Mouse (Mus musculus) megakaryocyte, embryonic 14.5 days (primary cell): Measurements from ENCODE around the gene Chfr. TPM values are rescaled to one million over a fixed set of nuclear protein-coding genes. Genes with fewer than 3 reads are reported as not detected.

ENCODE experiments used
- H3K27me3 ChIP-seq: replicated peaks from 2 replicates; pipeline ENCODE3; 2012; ENCODE audit warnings: inconsistent platforms
- H3K36me3 ChIP-seq: replicated peaks from 2 replicates; pipeline ENCODE3; 2012; ENCODE audit warnings: low read length, inconsistent platforms, mixed read lengths
- H3K4me1 ChIP-seq: 2 replicates; pipeline ENCODE4 v1.6.1; 2012; ENCODE audit warnings: inconsistent platforms
- H3K4me3 ChIP-seq: replicated peaks from 2 replicates; pipeline ENCODE3; 2012; ENCODE audit warnings: moderate library complexity, mild to moderate bottlenecking, inconsistent platforms
- H3K9me3 ChIP-seq: 2 replicates; pipeline ENCODE4 v1.6.1; 2012; ENCODE audit warnings: inconsistent platforms
- FLI1 ChIP-seq: IDR thresholded peaks from 2 replicates; pipeline ENCODE4 v1.6.1; 2012; ENCODE audit warnings: low read length, inconsistent platforms, mixed read lengths
- GATA1 ChIP-seq: IDR thresholded peaks from 3 replicates; pipeline ENCODE4 v1.6.1; 2012; ENCODE audit warnings: mixed read lengths, low read length, inconsistent platforms, borderline replicate concordance
- polyA plus RNA-seq: library from polyadenylated mRNA; stranded (reverse); fragments of >175 nt; gene quantifications from 2 replicates; pipeline ENCODE4 v1.2.3, GENCODE M21; 2012; ENCODE audit warnings: low replicate concordance; ENCODE audit not compliant: insufficient read depth

Chfr gene
- polyA plus RNA-seq, 1 experiment = 30.1 TPM

DNA sequence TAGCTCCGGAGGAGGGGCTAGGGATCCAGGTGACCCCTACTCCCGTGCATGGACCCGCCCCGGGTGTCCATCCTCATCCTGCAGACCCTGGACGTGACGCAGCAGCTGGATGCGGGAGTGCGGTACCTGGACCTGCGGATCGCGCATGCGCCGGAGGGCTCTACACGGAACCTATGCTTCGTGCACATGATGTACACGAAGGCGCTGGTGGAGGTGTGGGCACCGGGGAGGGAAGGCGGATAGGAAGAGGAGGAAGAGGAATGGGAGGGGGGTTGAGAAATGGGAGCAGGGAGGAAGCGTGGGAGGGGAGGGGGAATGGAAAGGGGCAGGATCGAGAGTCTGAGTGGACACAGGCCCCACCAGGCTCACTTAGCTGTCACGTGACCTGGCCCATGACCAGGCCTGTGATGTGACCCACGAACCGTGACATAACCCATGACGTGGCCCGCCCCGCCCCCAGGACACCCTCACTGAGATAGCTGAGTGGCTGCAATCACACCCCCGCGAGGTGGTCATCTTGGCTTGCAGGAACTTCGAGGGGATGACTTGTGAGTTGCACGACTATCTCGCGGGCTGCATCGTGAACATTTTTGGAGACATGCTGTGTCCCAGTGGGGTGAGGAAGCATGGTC, 33.8 kb upstream of the Chfr start:
- H3K36me3 ChIP-seq = peaks cover 48% of the 10 kb centered on the region
- no peaks in the 10 kb centered on the region for H3K9me3 ChIP-seq
- H3K27me3 ChIP-seq = peaks cover 4% of the 10 kb centered on the region
- no peak for TF ChIP-seq GATA1
- TF ChIP-seq FLI1 = no peak
- H3K4me1 ChIP-seq = peaks cover 62% of the 10 kb centered on the region
- H3K4me3 ChIP-seq = peak overlapping the region; percentile 88

DNA sequence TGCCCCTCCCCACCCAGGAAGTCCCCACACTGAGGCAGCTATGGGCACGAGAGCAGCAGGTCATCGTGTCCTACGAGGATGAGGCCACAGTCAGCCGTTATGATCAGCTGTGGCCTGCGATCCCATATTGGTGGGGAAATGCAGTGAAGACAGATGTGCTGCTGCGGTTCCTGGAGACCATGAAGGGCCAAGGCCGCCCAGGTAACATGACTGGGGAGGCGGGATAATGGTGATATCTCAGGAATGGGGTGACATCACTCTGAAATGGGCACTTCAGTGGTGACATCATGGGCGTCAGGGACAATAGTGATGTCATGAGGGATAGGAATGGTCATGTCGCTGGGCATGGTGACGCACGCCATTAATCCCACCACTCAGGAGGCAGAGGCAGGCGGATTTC, 33.2 kb upstream of the Chfr start:
- H3K4me1 ChIP-seq = peaks cover 66% of the 10 kb centered on the region
- no peak for TF ChIP-seq GATA1
- no peak for TF ChIP-seq FLI1
- H3K9me3 ChIP-seq = no peaks in the 10 kb centered on the region
- peaks cover 4% of the 10 kb centered on the region for H3K27me3 ChIP-seq
- H3K36me3 ChIP-seq = peaks cover 49% of the 10 kb centered on the region
- peak overlapping the region; percentile 88 for H3K4me3 ChIP-seq

GRCm38 (mm10) chr5:110102853-110103625, 32.6 kb upstream of the Chfr start:
- Histone ChIP-seq H3K27me3 (peaks cover 4% of the 10 kb centered on the region), H3K4me1 (peaks cover 66% of the 10 kb centered on the region), H3K36me3 (peaks cover 49% of the 10 kb centered on the region), H3K4me3 (peak overlapping the region; percentile 72), H3K9me3 (no peaks in the 10 kb centered on the region)
- TF ChIP-seq FLI1 (no peak), GATA1 (no peak)

DNA sequence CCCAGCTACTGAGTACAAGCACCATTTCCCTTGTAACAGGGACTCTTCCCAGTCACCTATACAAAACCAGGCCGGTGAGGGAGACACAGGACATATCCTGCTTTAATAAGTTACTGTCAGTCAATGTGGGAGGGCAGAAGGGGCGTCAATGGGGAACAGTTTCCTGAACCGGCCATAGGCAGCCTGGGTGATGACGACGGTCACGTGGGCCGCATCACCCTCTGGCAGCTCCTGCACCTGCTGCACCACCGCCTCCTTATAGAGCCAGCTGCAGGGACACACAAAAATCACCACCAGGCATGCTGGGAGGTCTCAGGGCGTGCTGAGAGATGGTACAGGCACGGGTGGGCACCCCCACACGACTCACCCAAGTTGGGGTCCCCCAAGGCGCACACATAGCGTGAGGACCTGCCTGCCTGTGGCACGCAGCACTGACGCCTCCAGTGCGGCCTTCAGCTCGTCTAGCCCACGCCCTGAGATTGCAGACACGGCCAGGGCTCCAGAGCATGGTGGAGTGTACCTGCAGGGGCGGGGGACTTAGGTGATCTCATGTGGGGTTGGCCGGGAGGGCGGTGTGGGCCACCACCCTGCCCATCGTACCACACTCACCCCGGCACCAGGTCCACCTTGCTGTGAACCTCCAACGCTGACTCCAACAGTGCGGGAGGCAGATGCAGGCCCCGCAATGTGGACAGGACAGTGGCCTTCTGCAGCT, 31.6 kb upstream of the Chfr start:
- Histone ChIP-seq H3K4me1 (peaks cover 72% of the 10 kb centered on the region), H3K4me3 (peak overlapping the region; percentile 64), H3K27me3 (peaks cover 2% of the 10 kb centered on the region), H3K9me3 (no peaks in the 10 kb centered on the region), H3K36me3 (peaks cover 49% of the 10 kb centered on the region)
- TF ChIP-seq FLI1 (no peak), GATA1 (no peak)

GRCm38 (mm10) chr5:110104616-110105380, 30.8 kb upstream of the Chfr start:
- H3K36me3 ChIP-seq = peaks cover 49% of the 10 kb centered on the region
- peak overlapping the region; percentile 64 for H3K4me3 ChIP-seq

DNA sequence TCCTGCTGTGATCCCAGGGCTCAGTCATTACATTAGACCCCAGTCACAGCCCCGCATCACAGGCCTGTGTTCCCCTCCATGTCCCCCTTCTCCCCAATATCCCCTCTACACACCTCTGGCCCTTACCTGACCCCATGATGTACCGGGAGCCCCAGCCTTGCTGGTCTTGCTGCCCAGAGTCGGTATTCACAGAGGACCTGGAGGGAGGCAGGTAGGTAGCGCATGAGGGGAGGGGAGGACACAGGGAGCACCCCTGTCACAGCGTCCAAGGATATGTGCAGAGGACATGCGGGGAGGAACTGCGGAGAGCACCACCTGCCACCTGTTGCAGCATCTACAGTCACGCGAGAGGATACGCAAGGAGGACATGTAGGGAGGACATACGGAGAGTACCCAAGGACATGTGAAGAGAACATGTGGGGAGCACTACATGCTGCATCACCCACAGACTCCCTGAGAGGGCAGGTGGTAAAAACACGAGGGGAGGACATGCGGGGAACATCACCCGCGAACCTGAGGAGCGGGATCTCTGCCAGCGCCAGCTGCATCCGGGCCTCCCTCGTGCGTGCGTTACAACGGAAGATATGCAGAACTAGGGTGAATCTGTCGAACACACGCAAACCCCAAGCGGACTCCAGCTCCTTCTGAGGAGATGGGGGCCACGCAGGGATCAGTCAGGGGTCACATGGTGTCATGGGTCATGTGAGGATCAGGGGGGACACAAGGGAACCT, 29.3 kb upstream of the Chfr start:
- Histone ChIP-seq H3K9me3 (no peaks in the 10 kb centered on the region), H3K4me1 (peaks cover 58% of the 10 kb centered on the region), H3K36me3 (peaks cover 49% of the 10 kb centered on the region), H3K4me3 (peak overlapping the region; percentile 100), H3K27me3 (no peaks in the 10 kb centered on the region)
- no peak for TF ChIP-seq FLI1
- no peak for TF ChIP-seq GATA1

More at GRCm38 (mm10) chr5:110104616-110105380, 30.8 kb upstream of the Chfr start:
- Histone ChIP-seq H3K9me3 (no peaks in the 10 kb centered on the region), H3K4me1 (peaks cover 66% of the 10 kb centered on the region), H3K27me3 (peaks cover 2% of the 10 kb centered on the region)
- TF ChIP-seq FLI1 = no peak
- TF ChIP-seq GATA1 = no peak

- Histone ChIP-seq H3K27me3 (no peaks in the 10 kb centered on the region), H3K4me3 (peak overlapping the region; percentile 100), H3K36me3 (peaks cover 54% of the 10 kb centered on the region), H3K4me1 (peaks cover 51% of the 10 kb centered on the region), H3K9me3 (no peaks in the 10 kb centered on the region)
- TF ChIP-seq FLI1 (no peak), GATA1 (no peak)
These were observed 28.6 kb upstream of the Chfr start for GRCm38 (mm10) chr5:110106901-110107564.

DNA sequence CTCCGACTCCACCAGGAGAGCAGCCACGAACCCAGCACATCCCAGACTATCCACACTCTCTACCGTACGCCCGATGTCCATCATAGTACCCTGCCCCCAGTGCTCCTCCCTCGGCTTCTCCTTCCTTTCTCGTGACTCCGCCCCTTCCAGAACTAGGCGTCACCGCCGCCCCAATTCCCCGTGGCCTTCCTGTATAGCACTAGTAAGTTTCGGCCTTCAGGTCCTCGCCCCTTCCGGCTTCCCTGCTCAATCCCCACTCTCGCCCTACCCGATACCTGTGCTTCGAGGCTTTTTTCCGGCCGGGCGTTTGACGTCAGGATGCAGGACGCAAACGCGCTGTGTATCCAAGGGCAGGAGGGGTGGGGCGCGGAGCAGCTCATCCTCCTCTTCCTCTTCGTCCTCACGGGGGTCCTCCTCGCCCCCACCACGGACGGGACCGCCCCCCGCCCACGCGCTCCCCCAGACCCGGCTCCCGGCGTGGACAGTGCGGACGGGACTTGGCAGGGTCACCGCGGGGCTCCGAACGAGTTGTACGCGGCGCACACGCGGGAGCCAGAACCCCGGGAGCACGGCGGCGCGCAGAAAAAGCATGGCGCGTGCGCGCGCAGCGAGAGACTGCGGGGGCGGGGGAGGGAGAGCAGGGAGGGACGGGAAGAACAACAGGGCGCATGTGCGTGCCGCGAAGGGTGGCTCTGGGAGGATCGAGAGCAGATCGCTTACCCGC, 27.9 kb upstream of the Chfr start, which contains the start of gene Gtpbp6:
TSS of gene Gtpbp6 (minus strand) at position 617 of the 724 bp plus-strand sequence.
- Histone ChIP-seq H3K4me3 (peak within 1 kb of the TSS; percentile 100), H3K9me3 (no peaks in the 10 kb centered on the region), H3K4me1 (peaks cover 45% of the 10 kb centered on the region), H3K27me3 (no peaks in the 10 kb centered on the region), H3K36me3 (peaks cover 52% of the 10 kb centered on the region)
- TF ChIP-seq GATA1 (no peak), FLI1 (no peak)
